Mouse (Mus musculus) kidney, adult 2 months (tissue): ENCODE data around the gene Ppp3ca.

ENCODE experiments used
- CTCF ChIP-seq: fragments of 200-500 bp; conservative IDR thresholded peaks from 2 replicates; pipeline ENCODE4 v1.5.1; 2011; ENCODE audit warnings: low read depth, mild to moderate bottlenecking, control low read depth, low read length, moderate library complexity, mixed read lengths; ENCODE audit not compliant: insufficient read depth, insufficient read length
- POLR2A ChIP-seq: fragments of 200-500 bp; IDR thresholded peaks from one replicate; pipeline ENCODE4 v1.6.1; 2011; ENCODE audit warnings: low read depth, low read length, control low read depth

DNA sequence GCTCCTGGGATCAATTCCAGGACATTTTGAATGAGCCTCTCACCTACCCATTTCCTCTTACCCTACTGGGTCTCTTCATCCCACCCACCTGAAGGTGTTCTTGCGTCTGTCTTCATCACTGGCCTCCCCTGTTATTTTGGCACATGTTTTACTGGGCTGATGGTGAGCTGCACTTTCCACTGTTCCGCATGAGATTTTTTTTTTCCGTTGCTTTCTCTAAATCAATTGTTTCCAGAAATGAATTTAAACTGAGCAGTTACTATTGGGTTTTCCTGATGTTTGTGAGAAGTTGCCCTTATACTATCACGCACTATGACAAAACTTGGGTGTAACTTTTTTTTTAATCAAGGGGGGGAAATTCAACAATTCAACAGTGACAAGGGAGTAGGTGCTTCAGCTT, 106.6 kb downstream of the Ppp3ca start:
- no peak for TF ChIP-seq POLR2A
- TF ChIP-seq CTCF = no peak
